Mouse (Mus musculus) monocyte, adult 5-6 weeks (primary cell): Measurements from ENCODE around the gene Pdp2. TPM values are rescaled to one million over a fixed set of nuclear protein-coding genes. Genes with fewer than 3 reads are reported as not detected.
"Not testable (repeated sequence)": the region's sequence is repeated elsewhere in the genome, so short reads cannot be mapped to it uniquely, and the experiment has no call there.

Source experiments
- ATAC-seq: fragments of 153-309, 156-312 bp; replicated peaks from 2 replicates; pipeline ENCODE4 v1.8.0; 2017; ENCODE audit warnings: mild to moderate bottlenecking; ENCODE audit not compliant: low TSS enrichment, insufficient number of reproducible peaks, severe bottlenecking, poor library complexity, low FRiP score
- total RNA-seq: library from RNA; stranded (forward); fragments of 200-1000, 200-491, 200-594 nt; gene quantifications from 3 replicates; pipeline ENCODE4 v1.2.3, GENCODE M21; 2017

The Pdp2 gene
- total RNA-seq: 3.4 to 6.1 TPM (median 5.0 TPM) in 3 replicates

- peak; percentile 92 for ATAC-seq
Measured at GRCm38 (mm10) chr8:104591133-104591834, at the start of gene Pdp2. TSS of gene Pdp2 (plus strand) at chr8:104591451.

- no peak for ATAC-seq
Measured at GRCm38 (mm10) chr8:104541515-104541880, 49.8 kb upstream of the Pdp2 start.

GRCm38 (mm10) chr8:104542160-104542559 is 49.1 kb upstream of the Pdp2 start:
- ATAC-seq: no peak

GRCm38 (mm10) chr8:104543440-104544045 is 47.7 kb upstream of the Pdp2 start:
- no peak for ATAC-seq

GRCm38 (mm10) chr8:104555191-104555590 is 36.1 kb upstream of the Pdp2 start:
- ATAC-seq: no peak

- ATAC-seq: no peak
Measured at GRCm38 (mm10) chr8:104557226-104557625, 34.0 kb upstream of the Pdp2 start.

- no peak for ATAC-seq
Measured at GRCm38 (mm10) chr8:104560731-104561130, 30.5 kb upstream of the Pdp2 start.

GRCm38 (mm10) chr8:104564633-104565456 is 26.4 kb upstream of the Pdp2 start:
- ATAC-seq: peak; percentile 99

- ATAC-seq: no peak
Measured at GRCm38 (mm10) chr8:104565457-104565798, 25.8 kb upstream of the Pdp2 start.

- no peak for ATAC-seq
Measured at GRCm38 (mm10) chr8:104569559-104569958, 21.7 kb upstream of the Pdp2 start.

- peak; percentile 81 for ATAC-seq
Measured at GRCm38 (mm10) chr8:104570436-104571343, 20.6 kb upstream of the Pdp2 start.

- ATAC-seq: no peak
Measured at GRCm38 (mm10) chr8:104576820-104577219, 14.4 kb upstream of the Pdp2 start.

- not testable (repeated sequence) for ATAC-seq
Measured at GRCm38 (mm10) chr8:104577606-104578005, 13.6 kb upstream of the Pdp2 start.

- ATAC-seq: no peak
Measured at GRCm38 (mm10) chr8:104584522-104584921, 6.7 kb upstream of the Pdp2 start.

- ATAC-seq: no peak
Measured at GRCm38 (mm10) chr8:104590284-104590683, 967 bp upstream of the Pdp2 start.

- no peak for ATAC-seq
Measured at GRCm38 (mm10) chr8:104591856-104592255, 605 bp downstream of the Pdp2 start.

GRCm38 (mm10) chr8:104592566-104592965 is 1.3 kb downstream of the Pdp2 start:
- no peak for ATAC-seq

GRCm38 (mm10) chr8:104593536-104594325 is 2.5 kb downstream of the Pdp2 start:
- no peak for ATAC-seq
